Mouse (Mus musculus) cerebellum, adult 2 months (tissue): ENCODE measurements around the gene Spn. TPM values are rescaled to one million over a fixed set of nuclear protein-coding genes. Genes with fewer than 3 reads are reported as not detected.

Experiments
- DNase-seq, 2 experiments: peaks; one replicate each; pipeline ENCODE4 v3.0.0; 2021
- H3K27ac ChIP-seq: fragments of 200-500 bp; 2 replicates; pipeline ENCODE4 v1.5.1; 2012; ENCODE audit warnings: low read length, control low read depth, inconsistent platforms; ENCODE audit not compliant: insufficient read depth
- H3K27me3 ChIP-seq: fragments of 200-500 bp; 2 replicates; pipeline ENCODE4 v1.6.1; 2012; ENCODE audit warnings: inconsistent platforms, mild to moderate bottlenecking, low read length, moderate library complexity; ENCODE audit not compliant: control insufficient read depth, insufficient read depth
- H3K4me1 ChIP-seq: fragments of 200-500 bp; 2 replicates; pipeline ENCODE4 v1.6.1; 2011; ENCODE audit warnings: low read length; ENCODE audit not compliant: control insufficient read depth, insufficient read depth
- H3K4me3 ChIP-seq: fragments of 200-500 bp; replicated peaks from 2 replicates; pipeline ENCODE3; 2011; ENCODE audit warnings: mild to moderate bottlenecking, low read depth, low read length, control low read depth; ENCODE audit not compliant: insufficient read depth
- CTCF ChIP-seq: fragments of 200-500 bp; IDR thresholded peaks from 2 replicates; pipeline ENCODE4 v1.5.1; 2011; ENCODE audit warnings: low read depth, mild to moderate bottlenecking, control low read depth, low read length, moderate library complexity, borderline replicate concordance; ENCODE audit not compliant: insufficient read depth
- POLR2A ChIP-seq: fragments of 200-500 bp; IDR thresholded peaks from 2 replicates; pipeline ENCODE4 v1.6.1; 2011; ENCODE audit warnings: low read length, control low read depth, borderline replicate concordance; ENCODE audit not compliant: insufficient read depth
- WGBS: fragments of 180-500 bp; shearing (Covaris S2); methylation state at CpG from one replicate; pipeline ENCODE4 v1.1.7; 2018; 5-methylcytosine and 5-hydroxymethylcytosine counted together
- polyA plus RNA-seq: library from polyadenylated mRNA; depleted of rRNA; stranded (reverse); fragments of >200 nt; gene quantifications from 2 replicates; pipeline ENCODE4 v1.2.3, GENCODE M21; 2012

Gene Spn
- polyA plus RNA-seq, 1 experiment, result 0.18 TPM

DNA sequence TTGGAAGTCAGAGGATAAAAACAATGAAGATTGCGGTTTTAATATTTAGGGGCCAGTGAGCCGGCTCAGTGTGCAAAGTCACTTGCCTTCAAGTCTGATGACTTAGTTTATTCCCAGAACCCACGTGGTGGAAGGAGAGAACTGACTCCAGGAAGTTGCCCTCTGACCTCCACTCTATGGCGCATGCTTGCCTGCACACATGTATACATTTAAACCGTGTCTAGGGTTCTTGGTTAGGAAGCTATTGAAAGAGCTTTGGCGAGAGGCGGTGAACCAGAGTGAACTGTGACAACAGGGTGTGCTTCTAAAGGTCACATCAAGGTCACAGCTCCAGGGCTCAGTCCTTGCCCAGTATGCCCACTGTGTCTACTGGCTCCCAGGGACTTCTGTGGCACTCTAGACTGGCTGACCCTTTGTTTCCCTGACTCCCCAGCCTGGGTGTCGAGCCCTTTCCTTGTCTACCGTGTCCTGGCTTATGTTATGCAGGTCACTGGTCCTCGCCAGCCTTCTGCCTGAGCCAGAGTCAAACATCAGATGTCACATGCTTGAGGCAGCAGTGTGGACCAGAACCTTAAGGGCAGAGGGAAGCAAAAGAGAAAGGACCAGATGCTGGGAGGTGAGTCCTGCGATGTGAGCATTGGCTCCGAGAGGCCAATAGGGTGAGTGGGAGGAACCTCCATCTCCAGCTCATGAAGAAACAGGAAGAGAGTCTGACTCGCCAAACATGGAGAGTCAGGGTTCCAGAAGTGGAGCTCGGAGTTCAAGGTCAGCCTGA, 18.8 kb downstream of the Spn start:
- H3K4me3 ChIP-seq, result no peak overlapping the region
- H3K4me1 ChIP-seq, result no peaks in the 10 kb centered on the region
- no peaks in the 10 kb centered on the region; the same call in 1 of the 2 replicates for H3K27me3 ChIP-seq
- 49% methylated on average over 14 of the region's 14 CpGs for WGBS
- H3K27ac ChIP-seq, result no peak overlapping the region
- TF ChIP-seq POLR2A (no peak), CTCF (no peak)
- no peak for DNase-seq

DNA sequence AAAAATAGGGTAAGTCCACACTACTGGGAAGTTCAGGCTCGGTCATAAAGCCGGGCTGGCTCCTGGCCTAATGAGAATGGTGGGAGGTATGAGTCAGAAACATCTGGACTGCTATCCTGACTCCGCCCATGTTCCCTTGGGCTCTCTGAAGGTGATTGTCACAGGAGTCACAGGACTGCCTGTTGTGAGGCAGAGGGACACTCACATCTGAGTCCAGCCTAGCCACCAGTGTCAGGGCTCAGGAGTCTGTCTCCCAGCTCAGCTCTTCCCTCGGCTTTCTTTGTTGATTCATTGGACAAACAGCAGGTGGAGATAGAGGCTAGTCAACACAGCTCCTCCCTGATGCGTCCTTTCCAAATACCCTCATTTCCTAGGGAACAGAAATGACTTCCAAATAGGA, 19.7 kb downstream of the Spn start:
- H3K4me1 ChIP-seq, result no peaks in the 10 kb centered on the region
- H3K27ac ChIP-seq, result no peak overlapping the region
- WGBS, result 35% methylated on average over 5 of the region's 5 CpGs
- H3K4me3 ChIP-seq, result no peak overlapping the region
- no peaks in the 10 kb centered on the region; the same call in 1 of the 2 replicates for H3K27me3 ChIP-seq
- no peak for TF ChIP-seq CTCF
- no peak for TF ChIP-seq POLR2A
- no peak for DNase-seq

- Histone ChIP-seq H3K4me3 (no peak overlapping the region), H3K4me1 (no peaks in the 10 kb centered on the region), H3K27ac (no peak overlapping the region), H3K27me3 (no peaks in the 10 kb centered on the region; the same call in 1 of the 2 replicates)
- TF ChIP-seq CTCF, result no peak
- TF ChIP-seq POLR2A, result no peak
- 42% methylated on average over 11 of the region's 11 CpGs for WGBS
- DNase-seq, result no peak
Observed at GRCm38 (mm10) chr7:127116331-127116935, 21.2 kb downstream of the Spn start.

GRCm38 (mm10) chr7:127114920-127115319, 22.7 kb downstream of the Spn start:
- Histone ChIP-seq H3K27ac (no peak overlapping the region), H3K27me3 (no peaks in the 10 kb centered on the region; the same call in 1 of the 2 replicates), H3K4me1 (peaks cover 6% of the 10 kb centered on the region; the same call in 1 of the 2 replicates), H3K4me3 (no peak overlapping the region)
- no peak for DNase-seq
- TF ChIP-seq POLR2A (no peak), CTCF (no peak)
- WGBS, result 84% methylated on average over 11 of the region's 11 CpGs

- no peak overlapping the region for H3K27ac ChIP-seq
- WGBS, result 23% methylated on average over 11 of the region's 12 CpGs
- H3K27me3 ChIP-seq, result no peaks in the 10 kb centered on the region
- TF ChIP-seq POLR2A (no peak), CTCF (no peak)
- no peak for DNase-seq
- peaks cover 7% of the 10 kb centered on the region; the same call in 1 of the 2 replicates for H3K4me1 ChIP-seq
- H3K4me3 ChIP-seq, result no peak overlapping the region
Observed at GRCm38 (mm10) chr7:127113614-127114259, 23.9 kb downstream of the Spn start.

- no peak overlapping the region for H3K27ac ChIP-seq
- DNase-seq, result no peak
- TF ChIP-seq CTCF, result no peak
- TF ChIP-seq POLR2A, result no peak
- peaks cover 8% of the 10 kb centered on the region; the same call in 1 of the 2 replicates for H3K4me1 ChIP-seq
- H3K4me3 ChIP-seq, result no peak overlapping the region
- WGBS, result 44% methylated on average over 9 of the region's 9 CpGs
- no peaks in the 10 kb centered on the region for H3K27me3 ChIP-seq
Observed at GRCm38 (mm10) chr7:127112921-127113597, 24.6 kb downstream of the Spn start.

GRCm38 (mm10) chr7:127112251-127112841, 25.3 kb downstream of the Spn start:
- no peak for DNase-seq
- TF ChIP-seq CTCF (no peak), POLR2A (no peak)
- 77% methylated on average over 12 of the region's 12 CpGs for WGBS
- peaks cover 8% of the 10 kb centered on the region; the same call in 1 of the 2 replicates for H3K4me1 ChIP-seq
- no peaks in the 10 kb centered on the region for H3K27me3 ChIP-seq
- H3K27ac ChIP-seq, result no peak overlapping the region
- no peak overlapping the region for H3K4me3 ChIP-seq
